Mouse (Mus musculus) heart, postnatal 0 days (tissue): ENCODE results near the gene Pmvk. TPM values are rescaled to one million over a fixed set of nuclear protein-coding genes. Genes with fewer than 3 reads are reported as not detected.

Experiments
- ATAC-seq: fragments of 200-750 bp; cut with Nextera tagmentation; 2 replicates; pipeline ENCODE4 v1.8.0; 2017; ENCODE audit warnings: low read depth, moderate number of reproducible peaks, moderate library complexity; ENCODE audit not compliant: insufficient read depth
- DNase-seq: peaks from one replicate; pipeline ENCODE4 v3.0.0-alpha.2; 2016; ENCODE audit warnings: low spot score
- H3K27ac ChIP-seq: fragments of 300-500 bp; sonication (generic); 2 replicates; pipeline ENCODE4 v1.5.1; 2014; ENCODE audit warnings: low read depth, mild to moderate bottlenecking
- H3K27me3 ChIP-seq: fragments of 300-500 bp; sonication (generic); 2 replicates; pipeline ENCODE4 v1.6.1; 2014; ENCODE audit warnings: low read length, mixed read lengths; ENCODE audit not compliant: control insufficient read depth, insufficient read depth
- H3K36me3 ChIP-seq: fragments of 300-500 bp; sonication (generic); replicated peaks from 2 replicates; pipeline ENCODE4 v1.6.1; 2014; ENCODE audit warnings: low read length, mixed read lengths; ENCODE audit not compliant: control insufficient read depth, insufficient read depth
- H3K4me1 ChIP-seq: fragments of 300-500 bp; sonication (generic); 2 replicates; pipeline ENCODE4 v1.6.1; 2014; ENCODE audit warnings: antibody characterized with exemption; ENCODE audit not compliant: control insufficient read depth, insufficient read depth
- H3K4me2 ChIP-seq: fragments of 300-500 bp; sonication (generic); 2 replicates; pipeline ENCODE4 v1.6.1; 2014; ENCODE audit warnings: low read depth, mild to moderate bottlenecking, low read length, moderate library complexity
- H3K4me3 ChIP-seq: fragments of 300-500 bp; sonication (generic); 2 replicates; pipeline ENCODE4 v1.5.1; 2014; ENCODE audit warnings: low read depth, low read length
- H3K9ac ChIP-seq: fragments of 300-500 bp; sonication (generic); replicated peaks from 2 replicates; pipeline ENCODE4 v1.6.1; 2014; ENCODE audit warnings: low read depth, low read length, mixed read lengths
- H3K9me3 ChIP-seq: fragments of 300-500 bp; sonication (generic); replicated peaks from 2 replicates; pipeline ENCODE4 v1.6.1; 2016; ENCODE audit warnings: low read length; ENCODE audit not compliant: control insufficient read depth
- CTCF ChIP-seq: IDR thresholded peaks from 2 replicates; pipeline ENCODE4 v1.5.1; 2016; ENCODE audit warnings: antibody characterized with exemption, control low read depth, low read depth
- EP300 ChIP-seq: IDR thresholded peaks from 2 replicates; pipeline ENCODE4 v1.6.1; 2016; ENCODE audit warnings: antibody characterized with exemption, low read depth
- WGBS: fragments of 180-500 bp; shearing (Covaris S2); extraction: QIAGEN DNeasy Blood & Tissue Kit; methylation state at CpG from one replicate; pipeline ENCODE4 v1.1.7; 2014; 5-methylcytosine and 5-hydroxymethylcytosine counted together
- polyA plus RNA-seq: library from polyadenylated mRNA; unstranded; fragments of >200 nt; fragmentation: Nextera tagmentation; extraction: Ambion mirVana; gene quantifications from 2 replicates; pipeline ENCODE4 v1.2.1, GENCODE M21; 2015
- total RNA-seq: library from RNA; depleted of rRNA; stranded (reverse); fragments of >200 nt; gene quantifications from 2 replicates; pipeline ENCODE4 v1.2.3, GENCODE M21; 2014; ENCODE audit warnings: low replicate concordance; rRNA removed

Pmvk gene
- total and polyA plus RNA-seq, 2 experiments from 2014 or later, result 26.2 to 50.7 TPM

- Histone ChIP-seq H3K4me3 (no peak overlapping the region), H3K9me3 (peaks cover 2% of the 10 kb centered on the region; the same call in 1 of the 2 replicates), H3K9ac (no peak overlapping the region), H3K4me1 (no peaks in the 10 kb centered on the region), H3K4me2 (peak overlapping the region; percentile 8; the same call in 1 of the 2 replicates), H3K36me3 (no peaks in the 10 kb centered on the region), H3K27ac (no peak overlapping the region), H3K27me3 (peaks cover 18% of the 10 kb centered on the region)
- no peak for TF ChIP-seq CTCF
- no peak for TF ChIP-seq EP300
- no peak for DNase-seq
- WGBS, result 27% methylated on average over 15 of the region's 15 CpGs
- ATAC-seq, result no peak
Observed at GRCm38 (mm10) chr3:89511400-89511799, 57.1 kb downstream of the Pmvk start.

- TF ChIP-seq EP300, result no peak
- peak; percentile 45 for TF ChIP-seq CTCF
- H3K27ac ChIP-seq, result no peak overlapping the region
- peaks cover 14% of the 10 kb centered on the region for H3K27me3 ChIP-seq
- no peak overlapping the region for H3K4me2 ChIP-seq
- no peak overlapping the region for H3K4me3 ChIP-seq
- H3K9ac ChIP-seq, result no peak overlapping the region
- DNase-seq (no peak), ATAC-seq (no peak)
- 89% methylated on average over 2 of the region's 2 CpGs for WGBS
- no peaks in the 10 kb centered on the region for H3K36me3 ChIP-seq
- H3K9me3 ChIP-seq, result peaks cover 8% of the 10 kb centered on the region; the same call in 1 of the 2 replicates
- no peaks in the 10 kb centered on the region for H3K4me1 ChIP-seq
Observed at GRCm38 (mm10) chr3:89512225-89512624, 57.9 kb downstream of the Pmvk start.

DNA sequence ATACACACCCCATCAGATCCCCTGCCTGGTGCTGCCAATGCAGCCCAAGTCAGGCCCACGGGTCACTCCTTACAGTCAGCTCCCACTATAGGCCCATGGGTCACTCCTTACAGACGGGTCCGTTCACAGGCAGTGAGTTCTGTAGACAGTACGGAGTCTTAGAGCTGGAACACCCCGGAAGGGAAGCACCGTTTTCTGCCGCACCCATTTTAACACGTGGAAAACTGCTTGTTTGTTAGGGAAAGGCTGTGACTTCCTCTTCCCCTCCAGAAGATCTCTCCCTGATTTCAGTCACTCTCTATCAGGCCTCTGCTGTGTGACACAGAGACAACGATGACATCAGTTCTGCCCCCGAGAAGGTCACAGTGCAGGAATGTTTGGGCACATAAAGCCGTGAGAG lies 61.1 kb downstream of the Pmvk start:
- no peak overlapping the region for H3K27ac ChIP-seq
- peaks cover 8% of the 10 kb centered on the region; the same call in 1 of the 2 replicates for H3K9me3 ChIP-seq
- no peaks in the 10 kb centered on the region for H3K36me3 ChIP-seq
- H3K9ac ChIP-seq, result no peak overlapping the region
- no peak overlapping the region for H3K4me2 ChIP-seq
- DNase-seq, result no peak
- H3K27me3 ChIP-seq, result peaks cover 34% of the 10 kb centered on the region
- TF ChIP-seq CTCF (no peak), EP300 (no peak)
- 43% methylated on average over 11 of the region's 11 CpGs for WGBS
- no peak for ATAC-seq
- H3K4me3 ChIP-seq, result no peak overlapping the region
- peaks cover 8% of the 10 kb centered on the region for H3K4me1 ChIP-seq

GRCm38 (mm10) chr3:89516321-89516720 lies 62.0 kb downstream of the Pmvk start:
- H3K9me3 ChIP-seq, result peaks cover 8% of the 10 kb centered on the region; the same call in 1 of the 2 replicates
- TF ChIP-seq EP300, result no peak
- TF ChIP-seq CTCF, result no peak; the same call in 1 of the 2 replicates
- ATAC-seq, result no peak
- H3K27ac ChIP-seq, result no peak overlapping the region
- no peak overlapping the region for H3K4me2 ChIP-seq
- H3K4me3 ChIP-seq, result no peak overlapping the region
- WGBS, result 87% methylated on average over 5 of the region's 5 CpGs
- no peak overlapping the region for H3K9ac ChIP-seq
- peaks cover 15% of the 10 kb centered on the region for H3K4me1 ChIP-seq
- H3K27me3 ChIP-seq, result peaks cover 41% of the 10 kb centered on the region
- H3K36me3 ChIP-seq, result no peaks in the 10 kb centered on the region
- DNase-seq, result no peak

Other genes starting within 250 kb of the Pmvk start
- 21.4 and 26.4 TPM in 2 replicates for gene Thbs3, start 239.4 kb upstream of the Pmvk start, total RNA-seq
- gene Thbs3, start 239.4 kb upstream of the Pmvk start, polyA plus RNA-seq, result 16.4 and 17.4 TPM in 2 replicates
- 101 and 247 TPM in 2 replicates for gene Mtx1, start 227.5 kb upstream of the Pmvk start, total RNA-seq
- 96.7 and 99.3 TPM in 2 replicates for gene Mtx1, start 227.5 kb upstream of the Pmvk start, polyA plus RNA-seq
- gene Muc1, start 225.5 kb upstream of the Pmvk start, total RNA-seq, result 9.3 TPM in 1 of 2 replicates, not detected in the other
- gene Muc1, start 225.5 kb upstream of the Pmvk start, polyA plus RNA-seq, result 0.20 and 0.69 TPM in 2 replicates
- 41.8 and 76.1 TPM in 2 replicates for gene Krtcap2, start 208.6 kb upstream of the Pmvk start, total RNA-seq
- gene Krtcap2, start 208.6 kb upstream of the Pmvk start, polyA plus RNA-seq, result 192 and 216 TPM in 2 replicates
- gene Trim46, start 208.2 kb upstream of the Pmvk start, total RNA-seq, result 0.08 and 0.62 TPM in 2 replicates
- gene Trim46, start 208.2 kb upstream of the Pmvk start, polyA plus RNA-seq, result 0.44 and 0.45 TPM in 2 replicates
- 271 and 450 TPM in 2 replicates for gene Dpm3, start 195.2 kb upstream of the Pmvk start, total RNA-seq
- gene Dpm3, start 195.2 kb upstream of the Pmvk start, polyA plus RNA-seq, result 80.3 and 85.9 TPM in 2 replicates
- 33.7 and 54.2 TPM in 2 replicates for gene Slc50a1, start 184.0 kb upstream of the Pmvk start, total RNA-seq
- gene Slc50a1, start 184.0 kb upstream of the Pmvk start, polyA plus RNA-seq, result 50.7 and 52.0 TPM in 2 replicates
- 43.1 and 46.2 TPM in 2 replicates for gene Efna1, start 173.4 kb upstream of the Pmvk start, total RNA-seq
- 37.2 and 38.4 TPM in 2 replicates for gene Efna1, start 173.4 kb upstream of the Pmvk start, polyA plus RNA-seq
- gene Efna3, start 131.6 kb upstream of the Pmvk start, total RNA-seq, result not detected in 2 replicates
- 0.12 and 0.44 TPM in 2 replicates for gene Efna3, start 131.6 kb upstream of the Pmvk start, polyA plus RNA-seq
- 2.7 and 7.2 TPM in 2 replicates for gene Efna4, start 116.5 kb upstream of the Pmvk start, total RNA-seq
- 2.6 and 3.5 TPM in 2 replicates for gene Efna4, start 116.5 kb upstream of the Pmvk start, polyA plus RNA-seq
- gene Adam15, start 104.5 kb upstream of the Pmvk start, total RNA-seq, result 99.0 and 115 TPM in 2 replicates
- gene Adam15, start 104.5 kb upstream of the Pmvk start, polyA plus RNA-seq, result 72.3 and 82.2 TPM in 2 replicates
- gene Dcst2, start 92.6 kb upstream of the Pmvk start, total RNA-seq, result 0.39 TPM in 1 of 2 replicates, not detected in the other
- gene Dcst2, start 92.6 kb upstream of the Pmvk start, polyA plus RNA-seq, result 0.07 TPM in 1 of 2 replicates, not detected in the other
- 0.50 TPM in 1 of 2 replicates, not detected in the other for gene Dcst1, start 89.3 kb upstream of the Pmvk start, total RNA-seq
- 0.10 and 0.29 TPM in 2 replicates for gene Dcst1, start 89.3 kb upstream of the Pmvk start, polyA plus RNA-seq
- 13.8 and 18.4 TPM in 2 replicates for gene Zbtb7b, start 59.8 kb upstream of the Pmvk start, total RNA-seq
- 2.4 and 2.6 TPM in 2 replicates for gene Zbtb7b, start 59.8 kb upstream of the Pmvk start, polyA plus RNA-seq
- gene Lenep, start 51.7 kb upstream of the Pmvk start, total RNA-seq, result not detected in 2 replicates
- gene Lenep, start 51.7 kb upstream of the Pmvk start, polyA plus RNA-seq, result not detected in 2 replicates
- 50.9 and 79.3 TPM in 2 replicates for gene Flad1, start 42.7 kb upstream of the Pmvk start, total RNA-seq
- 46.6 and 50.8 TPM in 2 replicates for gene Flad1, start 42.7 kb upstream of the Pmvk start, polyA plus RNA-seq
- 83.7 and 100 TPM in 2 replicates for gene Cks1b, start 36.2 kb upstream of the Pmvk start, total RNA-seq
- gene Cks1b, start 36.2 kb upstream of the Pmvk start, polyA plus RNA-seq, result 127 and 129 TPM in 2 replicates
- gene Shc1, start 36.1 kb upstream of the Pmvk start, total RNA-seq, result 82.1 and 125 TPM in 2 replicates
- gene Shc1, start 36.1 kb upstream of the Pmvk start, polyA plus RNA-seq, result 35.0 and 35.8 TPM in 2 replicates
- gene Pygo2, start 24.3 kb upstream of the Pmvk start, total RNA-seq, result 24.1 and 49.8 TPM in 2 replicates
- gene Pygo2, start 24.3 kb upstream of the Pmvk start, polyA plus RNA-seq, result 9.6 and 10.4 TPM in 2 replicates
- 73.2 and 81.0 TPM in 2 replicates for gene Pbxip1, start 17.8 kb upstream of the Pmvk start, total RNA-seq
- 75.7 and 84.4 TPM in 2 replicates for gene Pbxip1, start 17.8 kb upstream of the Pmvk start, polyA plus RNA-seq
- gene Kcnn3, start 65.6 kb downstream of the Pmvk start, total RNA-seq, result 4.7 and 4.9 TPM in 2 replicates
- 1.5 TPM in 2 replicates for gene Kcnn3, start 65.6 kb downstream of the Pmvk start, polyA plus RNA-seq